Mouse (Mus musculus) liver, embryonic 16.5 days (tissue): ENCODE data around the gene Sarm1. TPM values are rescaled to one million over a fixed set of nuclear protein-coding genes. Genes with fewer than 3 reads are reported as not detected.

Experiments used
- ATAC-seq: fragments of 200-750 bp; cut with Nextera tagmentation; 2 replicates; pipeline ENCODE4 v1.8.0; 2017; ENCODE audit warnings: low read depth, mild to moderate bottlenecking, moderate number of reproducible peaks, moderate library complexity
- H3K27ac ChIP-seq: fragments of 300-500 bp; sonication (generic); 2 replicates; pipeline ENCODE4 v1.5.1; 2014; ENCODE audit warnings: mild to moderate bottlenecking, low read length
- H3K27me3 ChIP-seq: fragments of 300-500 bp; sonication (generic); 2 replicates; pipeline ENCODE4 v1.6.1; 2014; ENCODE audit warnings: low read depth, low read length, mixed read lengths; ENCODE audit not compliant: control insufficient read depth, insufficient read depth
- H3K36me3 ChIP-seq: fragments of 300-500 bp; sonication (generic); 2 replicates; pipeline ENCODE4 v1.6.1; 2014; ENCODE audit warnings: mild to moderate bottlenecking; ENCODE audit not compliant: control insufficient read depth, insufficient read depth
- H3K4me1 ChIP-seq: fragments of 300-500 bp; sonication (generic); 2 replicates; pipeline ENCODE4 v1.6.1; 2014; ENCODE audit warnings: low read depth, low read length, mixed read lengths; ENCODE audit not compliant: control insufficient read depth
- H3K4me2 ChIP-seq: fragments of 300-500 bp; sonication (generic); 2 replicates; pipeline ENCODE4 v1.6.1; 2014; ENCODE audit warnings: low read depth, low read length, mixed read lengths
- H3K4me3 ChIP-seq: fragments of 300-500 bp; sonication (generic); 2 replicates; pipeline ENCODE4 v1.5.1; 2014; ENCODE audit warnings: low read depth, mild to moderate bottlenecking, low read length
- H3K9ac ChIP-seq: fragments of 300-500 bp; sonication (generic); 2 replicates; pipeline ENCODE4 v1.6.1; 2014; ENCODE audit warnings: low read depth, low read length
- H3K9me3 ChIP-seq: fragments of 300-500 bp; sonication (generic); replicated peaks from 2 replicates; pipeline ENCODE4 v1.6.1; 2016; ENCODE audit warnings: low read length; ENCODE audit not compliant: control insufficient read depth
- WGBS: fragments of 180-500 bp; shearing (Covaris S2); extraction: QIAGEN DNeasy Blood & Tissue Kit; methylation state at CpG from one replicate; pipeline ENCODE4 v1.1.7; 2014; ENCODE audit not compliant: insufficient replicate concordance; 5-methylcytosine and 5-hydroxymethylcytosine counted together
- polyA plus RNA-seq: library from polyadenylated mRNA; unstranded; fragments of >200 nt; fragmentation: Nextera tagmentation; extraction: Ambion mirVana; gene quantifications from 2 replicates; pipeline ENCODE4 v1.2.1, GENCODE M21; 2015

Gene Sarm1
- polyA plus RNA-seq, 1 experiment from 2014 or later: 0.14 TPM

DNA sequence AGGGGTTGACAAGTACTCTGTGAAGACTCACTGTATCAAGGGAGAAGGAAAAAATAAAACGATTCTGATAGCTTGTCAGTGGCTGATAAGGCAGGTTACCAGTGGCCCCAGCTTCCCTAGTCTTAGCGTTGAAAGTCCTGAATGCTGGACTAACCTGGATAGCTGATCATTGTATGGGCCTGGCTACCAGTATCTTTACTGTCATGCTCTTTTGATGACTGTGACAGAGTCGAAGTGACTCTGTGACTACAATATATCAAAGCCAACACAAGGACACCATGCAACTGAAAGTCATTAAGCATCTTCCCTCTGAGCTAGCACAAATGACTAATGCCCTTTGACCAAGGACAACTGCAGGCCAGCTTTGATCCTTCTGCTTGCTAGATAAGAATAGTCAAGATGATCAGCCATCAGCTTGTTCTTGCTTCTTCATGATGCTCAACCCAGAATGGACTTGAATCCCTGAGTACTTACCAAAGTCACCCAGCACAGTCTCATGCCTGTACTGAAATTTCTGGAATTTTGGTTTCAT is 59.1 kb downstream of the Sarm1 start:
- no peak overlapping the region for H3K4me2 ChIP-seq
- H3K4me1 ChIP-seq: peaks cover 3% of the 10 kb centered on the region; the same call in 1 of the 2 replicates
- WGBS: 41% methylated on average over 3 of the region's 3 CpGs
- H3K27me3 ChIP-seq: no peaks in the 10 kb centered on the region
- no peaks in the 10 kb centered on the region for H3K36me3 ChIP-seq
- no peak overlapping the region for H3K9ac ChIP-seq
- no peak overlapping the region for H3K4me3 ChIP-seq
- ATAC-seq: no peak
- H3K27ac ChIP-seq: no peak overlapping the region
- H3K9me3 ChIP-seq: no peaks in the 10 kb centered on the region

DNA sequence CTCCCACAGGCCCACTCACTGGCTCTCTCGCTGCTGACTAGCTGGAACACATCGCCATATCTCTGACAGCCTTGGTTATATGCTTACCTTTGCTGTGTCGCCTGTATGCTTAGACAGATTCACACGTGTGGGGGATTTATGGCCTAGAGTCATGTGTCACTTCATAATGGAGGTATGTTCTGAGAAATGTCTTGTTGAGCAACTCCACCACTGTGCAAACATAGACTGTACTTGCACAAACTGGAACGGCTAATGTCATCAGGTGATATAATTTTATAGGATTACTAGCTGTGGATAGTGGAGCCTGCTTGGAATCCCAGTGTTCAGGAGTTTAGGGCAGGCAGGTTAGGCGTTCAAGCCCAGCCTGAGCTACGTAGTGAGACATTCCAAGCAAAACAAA is 60.4 kb downstream of the Sarm1 start:
- Histone ChIP-seq H3K27ac (no peak overlapping the region), H3K27me3 (no peaks in the 10 kb centered on the region), H3K4me2 (no peak overlapping the region), H3K4me1 (peaks cover 3% of the 10 kb centered on the region; the same call in 1 of the 2 replicates), H3K36me3 (no peaks in the 10 kb centered on the region), H3K4me3 (no peak overlapping the region), H3K9me3 (no peaks in the 10 kb centered on the region), H3K9ac (no peak overlapping the region)
- ATAC-seq: no peak
- 61% methylated on average over 7 of the region's 7 CpGs for WGBS

DNA sequence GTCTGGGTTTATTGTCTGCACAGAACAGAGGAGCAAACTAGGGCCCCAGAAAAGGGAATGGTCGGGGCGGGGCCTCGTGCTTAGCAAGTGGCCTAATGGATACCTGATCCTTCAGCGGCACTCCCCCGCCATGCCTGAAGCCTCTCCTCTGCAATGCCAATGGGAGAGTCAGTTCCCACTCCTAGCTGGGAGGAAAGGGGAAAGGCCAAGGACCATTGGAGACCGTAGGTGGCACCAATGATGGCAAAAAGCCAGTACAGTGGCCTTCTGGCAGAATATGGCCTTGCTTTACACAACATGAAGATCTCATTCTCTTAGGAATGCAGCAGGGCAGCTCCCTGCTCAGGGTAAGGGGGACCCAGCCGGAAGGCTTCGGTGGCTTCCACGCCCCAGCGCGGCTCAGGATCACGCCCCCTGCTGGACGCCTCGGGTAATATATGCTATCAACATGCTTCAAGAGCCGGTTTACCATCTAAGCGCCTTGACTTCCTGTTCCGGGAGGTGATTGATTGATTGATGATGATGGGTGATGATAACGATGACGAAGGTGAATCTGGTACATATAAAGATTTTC is 61.7 kb downstream of the Sarm1 start:
- Histone ChIP-seq H3K36me3 (no peaks in the 10 kb centered on the region), H3K27ac (no peak overlapping the region), H3K9ac (no peak overlapping the region), H3K4me2 (no peak overlapping the region), H3K4me1 (peaks cover 3% of the 10 kb centered on the region; the same call in 1 of the 2 replicates), H3K4me3 (no peak overlapping the region), H3K27me3 (no peaks in the 10 kb centered on the region), H3K9me3 (no peaks in the 10 kb centered on the region)
- 9% methylated on average over 19 of the region's 19 CpGs for WGBS
- ATAC-seq: no peak

DNA sequence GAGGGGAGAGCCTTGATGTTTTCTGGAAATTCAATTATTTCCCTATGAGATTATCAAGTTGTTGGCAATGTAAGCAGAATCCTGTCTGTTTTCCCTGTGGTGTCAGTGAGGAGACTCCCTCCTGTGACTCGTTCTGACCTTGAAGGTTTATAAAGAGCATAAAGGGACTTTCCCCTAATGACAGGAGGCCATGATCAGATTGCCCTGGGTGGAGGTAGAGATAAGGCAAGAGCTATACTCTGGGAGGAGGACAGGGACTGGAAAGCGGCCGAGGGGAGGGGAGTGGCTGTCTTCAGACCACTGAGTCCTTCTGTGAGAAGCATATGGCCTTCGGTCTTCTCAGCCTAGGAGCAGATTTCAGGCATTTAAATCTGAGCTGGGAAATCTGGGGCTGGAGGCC is 63.5 kb downstream of the Sarm1 start:
- H3K9ac ChIP-seq: no peak overlapping the region

DNA sequence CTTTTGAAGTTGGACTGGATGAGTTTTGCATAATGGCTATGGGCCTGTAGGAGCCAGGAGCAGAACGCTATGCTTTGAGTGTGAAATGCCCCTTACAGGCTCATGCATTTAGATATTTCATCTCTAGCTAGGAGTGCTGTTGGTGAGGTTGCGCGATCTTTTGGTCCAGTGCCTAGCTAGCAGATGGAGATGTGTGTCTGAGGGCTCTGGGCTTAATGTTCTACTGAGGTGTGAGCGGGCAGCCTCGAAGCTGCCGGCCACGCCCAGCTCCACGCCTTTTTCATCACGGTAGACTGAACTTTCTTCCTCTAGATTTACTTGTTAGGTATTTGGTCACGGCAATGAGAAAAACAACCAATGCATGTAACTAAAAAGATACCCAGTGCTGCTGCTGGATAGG is 66.4 kb downstream of the Sarm1 start:
- ATAC-seq: no peak
- Histone ChIP-seq H3K4me2 (no peak overlapping the region), H3K9me3 (no peaks in the 10 kb centered on the region), H3K36me3 (no peaks in the 10 kb centered on the region), H3K27ac (no peak overlapping the region), H3K27me3 (no peaks in the 10 kb centered on the region), H3K9ac (no peak overlapping the region), H3K4me1 (peaks cover 3% of the 10 kb centered on the region), H3K4me3 (no peak overlapping the region)
- 59% methylated on average over 10 of the region's 10 CpGs for WGBS

More for the DNA sequence above, 63.5 kb downstream of the Sarm1 start:
- Histone ChIP-seq H3K9me3 (no peaks in the 10 kb centered on the region), H3K27me3 (no peaks in the 10 kb centered on the region), H3K36me3 (no peaks in the 10 kb centered on the region), H3K4me3 (no peak overlapping the region), H3K4me1 (peaks cover 3% of the 10 kb centered on the region; the same call in 1 of the 2 replicates), H3K4me2 (no peak overlapping the region), H3K27ac (no peak overlapping the region)
- 20% methylated on average over 4 of the region's 4 CpGs for WGBS
- ATAC-seq: no peak

DNA sequence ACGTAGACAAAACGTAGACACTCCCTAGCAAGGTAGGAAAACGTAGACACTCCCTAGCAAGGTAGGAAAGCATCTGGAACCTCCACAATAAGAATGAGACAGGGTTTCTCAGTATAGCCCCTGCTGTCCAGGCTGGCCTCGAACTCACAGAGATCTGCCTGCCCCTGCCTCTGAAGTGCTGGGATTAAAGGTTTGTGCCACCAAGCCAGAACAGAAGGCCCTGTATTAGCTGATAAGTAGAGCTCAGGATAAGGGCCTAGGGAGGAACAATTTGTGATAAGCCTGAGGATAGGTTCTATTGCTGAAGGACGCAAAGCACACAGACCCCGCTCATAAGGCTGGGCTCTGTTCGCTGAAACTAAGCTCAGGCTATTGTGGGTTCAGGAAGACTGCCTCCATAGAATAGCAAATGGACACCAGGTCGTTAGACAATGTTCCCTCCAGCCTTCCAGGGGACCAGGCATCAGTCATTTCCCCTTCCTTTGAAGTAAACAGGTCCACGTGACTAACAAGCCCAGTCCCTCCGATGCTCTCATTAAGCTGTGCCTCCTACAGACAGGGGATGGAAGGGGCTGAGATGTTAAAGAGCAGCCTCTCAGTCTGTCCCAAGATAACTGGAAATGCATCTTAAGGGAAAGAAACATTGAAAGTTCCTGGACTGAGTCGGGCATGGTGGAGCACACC is 67.2 kb downstream of the Sarm1 start:
- no peak for ATAC-seq
- H3K4me1 ChIP-seq: no peaks in the 10 kb centered on the region; the same call in 1 of the 2 replicates
- H3K9me3 ChIP-seq: no peaks in the 10 kb centered on the region
- H3K36me3 ChIP-seq: no peaks in the 10 kb centered on the region
- WGBS: 41% methylated on average over 11 of the region's 11 CpGs
- no peak overlapping the region for H3K4me3 ChIP-seq
- no peak overlapping the region for H3K9ac ChIP-seq
- no peaks in the 10 kb centered on the region for H3K27me3 ChIP-seq
- no peak overlapping the region for H3K27ac ChIP-seq
- H3K4me2 ChIP-seq: no peak overlapping the region

- 65% methylated on average over 5 of the region's 5 CpGs for WGBS
- H3K27ac ChIP-seq: no peak overlapping the region
These were observed 69.2 kb downstream of the Sarm1 start for GRCm38 (mm10) chr11:78428309-78428708.

DNA sequence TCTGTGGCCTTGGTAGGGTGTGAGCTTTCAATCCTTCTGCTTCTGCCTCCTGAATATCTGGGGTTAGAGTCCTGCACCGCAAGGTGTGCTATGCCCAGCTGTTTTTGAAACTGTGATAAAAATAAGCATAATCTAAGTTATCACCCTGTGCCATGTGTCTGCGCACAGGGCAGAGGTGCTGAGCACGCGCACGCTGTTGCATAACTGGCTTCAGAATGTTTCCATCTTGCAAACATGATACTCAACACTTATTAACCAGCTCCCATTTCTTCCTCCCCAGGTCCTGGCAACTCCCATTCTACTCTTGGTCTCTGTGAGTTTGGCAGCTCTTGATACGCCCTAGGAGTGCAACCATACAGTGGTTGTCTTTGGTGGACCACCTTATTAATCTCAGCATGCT is 69.9 kb downstream of the Sarm1 start:
- no peaks in the 10 kb centered on the region for H3K9me3 ChIP-seq
- H3K9ac ChIP-seq: no peak overlapping the region
- no peak overlapping the region for H3K4me3 ChIP-seq
- no peaks in the 10 kb centered on the region for H3K36me3 ChIP-seq
- 60% methylated on average over 6 of the region's 6 CpGs for whole genome bisulfite sequencing
- no peak overlapping the region for H3K27ac ChIP-seq
- H3K4me2 ChIP-seq: no peak overlapping the region
- H3K4me1 ChIP-seq: no peaks in the 10 kb centered on the region; the same call in 1 of the 2 replicates
- no peak; the same call in 1 of the 2 replicates for ATAC-seq
- H3K27me3 ChIP-seq: no peaks in the 10 kb centered on the region

More at GRCm38 (mm10) chr11:78428309-78428708, 69.2 kb downstream of the Sarm1 start:
- Histone ChIP-seq H3K4me1 (no peaks in the 10 kb centered on the region; the same call in 1 of the 2 replicates), H3K4me3 (no peak overlapping the region), H3K36me3 (no peaks in the 10 kb centered on the region), H3K9ac (no peak overlapping the region), H3K9me3 (no peaks in the 10 kb centered on the region), H3K4me2 (no peak overlapping the region), H3K27me3 (no peaks in the 10 kb centered on the region)
- no peak for ATAC-seq

DNA sequence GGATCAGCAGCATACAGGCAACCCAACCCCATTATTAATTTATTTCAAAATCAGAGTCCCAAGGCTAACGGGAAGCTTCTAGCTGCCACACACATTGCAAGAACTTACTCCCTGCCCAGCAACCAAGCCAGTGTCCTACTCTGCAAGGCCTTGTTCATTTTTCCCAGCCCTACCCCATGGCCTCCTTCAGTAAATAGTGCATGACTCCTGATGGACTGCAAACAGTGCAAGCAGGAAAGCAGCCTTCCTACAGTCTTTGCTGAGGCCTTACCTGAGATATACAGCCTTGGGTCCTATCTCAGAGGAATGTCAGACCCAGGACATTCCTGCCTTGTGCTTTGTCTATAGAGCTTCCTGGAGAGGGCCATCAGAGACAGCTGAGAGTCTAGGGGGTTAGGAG is 72.0 kb downstream of the Sarm1 start:
- Histone ChIP-seq H3K9ac (no peak overlapping the region), H3K27me3 (peaks cover 2% of the 10 kb centered on the region; the same call in 1 of the 2 replicates), H3K36me3 (no peaks in the 10 kb centered on the region), H3K4me3 (no peak overlapping the region), H3K4me1 (no peaks in the 10 kb centered on the region; the same call in 1 of the 2 replicates), H3K9me3 (no peaks in the 10 kb centered on the region), H3K27ac (no peak overlapping the region), H3K4me2 (no peak overlapping the region)
- ATAC-seq: no peak
- 73% methylated on average over 1 of the region's 1 CpGs for WGBS
